Mouse (Mus musculus): ENCODE data around the gene Smim5. TPM values are rescaled to one million over a fixed set of nuclear protein-coding genes. Genes with fewer than 3 reads are reported as not detected.

Smim5 gene
- polyA plus RNA-seq, 1 experiment, result not detected

DNA sequence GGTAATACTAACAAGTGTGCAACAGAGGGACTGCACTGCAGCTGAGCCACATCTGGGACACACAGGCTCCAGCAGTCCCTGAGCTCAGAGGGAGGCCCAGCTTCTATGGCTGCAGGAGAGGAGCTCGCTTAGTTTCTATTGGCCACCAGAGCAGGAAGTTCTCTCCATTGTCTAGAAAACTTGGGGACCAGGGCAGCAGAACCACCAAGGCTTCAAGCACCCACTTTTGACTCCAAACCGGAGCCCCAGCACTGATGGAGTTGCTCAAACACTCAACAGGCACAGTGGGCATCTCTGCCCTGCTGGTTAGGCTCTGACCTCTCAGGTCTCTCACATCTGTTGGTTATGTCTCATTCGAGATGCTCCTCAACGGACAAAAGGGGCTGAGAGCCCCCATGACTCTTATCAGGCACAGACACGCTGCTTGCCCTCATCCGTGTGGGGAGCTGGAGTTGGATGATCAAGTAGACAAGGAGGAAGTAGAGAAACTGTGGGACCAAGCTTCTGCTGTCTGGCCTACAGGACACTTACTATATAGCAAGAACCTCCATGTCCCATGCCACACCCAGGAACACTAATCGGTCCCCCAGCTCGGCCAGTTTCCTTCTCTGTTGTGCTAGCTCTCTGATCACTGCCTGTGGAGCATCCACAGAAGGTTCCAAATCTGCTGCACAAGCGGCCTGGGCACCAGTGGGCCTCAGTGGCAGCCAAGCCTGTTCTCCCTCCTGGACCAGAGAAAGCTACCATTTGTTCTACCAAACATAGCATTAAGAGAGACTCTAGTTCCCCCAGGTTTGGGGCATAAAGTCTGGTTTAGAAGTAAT lies 1.8 kb downstream of the Smim5 start:
- no peak overlapping the region for H3K27ac ChIP-seq (ENCODE audit: insufficient read depth, low read depth, low read length)
- no peak overlapping the region for H3K4me3 ChIP-seq (ENCODE audit: insufficient read depth, low read depth, low read length)
- TF ChIP-seq CTCF (IDR thresholded peaks at IDR 0.05; ENCODE audit: insufficient read depth, low read depth, low read length) (no peak), POLR2A (IDR thresholded peaks at IDR 0.05; ENCODE audit: insufficient read depth, low read depth, low read length) (no peak)
- WGBS, result 91% methylated on average over 9 of the region's 9 CpGs
- H3K4me1 ChIP-seq (ENCODE audit: control insufficient read depth, insufficient read depth, low read length), result peaks cover 15% of the 10 kb centered on the region

DNA sequence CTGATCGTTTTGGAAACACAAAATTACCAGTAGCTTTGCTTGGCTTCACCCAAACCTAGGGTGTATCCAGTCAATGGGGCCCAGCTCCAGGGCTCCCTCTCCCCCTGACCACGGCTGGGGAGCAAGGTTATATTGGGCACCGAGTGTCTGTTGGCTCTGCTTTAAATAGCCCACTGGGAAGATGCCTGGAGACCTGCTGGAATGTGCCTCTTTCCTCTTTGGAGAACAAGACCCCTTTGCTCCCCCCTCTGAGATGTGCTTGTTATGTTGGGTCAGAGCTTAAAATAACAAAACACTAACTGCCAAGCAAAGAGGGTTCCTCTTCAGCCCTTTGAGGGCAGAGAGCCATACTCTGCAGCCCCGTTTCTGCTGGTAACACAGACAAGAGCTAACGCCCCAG lies 2.4 kb downstream of the Smim5 start:
- TF ChIP-seq POLR2A (IDR thresholded peaks at IDR 0.05; ENCODE audit: insufficient read depth, low read depth, low read length) (no peak), CTCF (IDR thresholded peaks at IDR 0.05; ENCODE audit: insufficient read depth, low read depth, low read length) (no peak)
- Histone ChIP-seq H3K27ac (ENCODE audit: insufficient read depth, low read depth, low read length) (no peak overlapping the region), H3K4me3 (ENCODE audit: insufficient read depth, low read depth, low read length) (no peak overlapping the region), H3K4me1 (ENCODE audit: control insufficient read depth, insufficient read depth, low read length) (peaks cover 15% of the 10 kb centered on the region)
- 68% methylated on average over 5 of the region's 5 CpGs for WGBS

DNA sequence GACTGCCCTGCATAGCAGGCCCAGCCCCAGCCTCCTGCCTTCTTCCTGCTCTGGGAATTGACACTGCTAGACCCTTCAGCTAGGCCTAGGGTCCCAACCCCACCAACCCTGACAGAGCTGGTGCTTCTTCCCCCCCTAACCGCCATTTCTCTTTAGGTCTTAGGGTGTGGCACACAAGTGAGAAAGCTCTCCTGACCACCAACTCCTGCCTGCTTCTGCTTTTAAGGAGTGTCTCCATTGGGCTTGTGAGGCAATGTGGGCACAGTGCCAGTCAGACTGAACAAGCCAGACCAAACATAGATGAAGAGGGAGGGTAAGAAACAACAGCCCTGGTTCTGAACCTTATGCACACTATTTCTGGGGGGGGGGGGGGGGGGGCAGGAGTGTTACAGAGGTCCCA lies 3.1 kb downstream of the Smim5 start:
- no peak overlapping the region for H3K4me3 ChIP-seq (ENCODE audit: insufficient read depth, low read depth, low read length)
- no peak overlapping the region for H3K27ac ChIP-seq (ENCODE audit: insufficient read depth, low read depth, low read length)
- WGBS, result 95% methylated on average over 1 of the region's 1 CpGs
- TF ChIP-seq POLR2A (IDR thresholded peaks at IDR 0.05; ENCODE audit: insufficient read depth, low read depth, low read length) (no peak), CTCF (IDR thresholded peaks at IDR 0.05; ENCODE audit: insufficient read depth, low read depth, low read length) (no peak)
- H3K4me1 ChIP-seq (ENCODE audit: control insufficient read depth, insufficient read depth, low read length), result peaks cover 15% of the 10 kb centered on the region

DNA sequence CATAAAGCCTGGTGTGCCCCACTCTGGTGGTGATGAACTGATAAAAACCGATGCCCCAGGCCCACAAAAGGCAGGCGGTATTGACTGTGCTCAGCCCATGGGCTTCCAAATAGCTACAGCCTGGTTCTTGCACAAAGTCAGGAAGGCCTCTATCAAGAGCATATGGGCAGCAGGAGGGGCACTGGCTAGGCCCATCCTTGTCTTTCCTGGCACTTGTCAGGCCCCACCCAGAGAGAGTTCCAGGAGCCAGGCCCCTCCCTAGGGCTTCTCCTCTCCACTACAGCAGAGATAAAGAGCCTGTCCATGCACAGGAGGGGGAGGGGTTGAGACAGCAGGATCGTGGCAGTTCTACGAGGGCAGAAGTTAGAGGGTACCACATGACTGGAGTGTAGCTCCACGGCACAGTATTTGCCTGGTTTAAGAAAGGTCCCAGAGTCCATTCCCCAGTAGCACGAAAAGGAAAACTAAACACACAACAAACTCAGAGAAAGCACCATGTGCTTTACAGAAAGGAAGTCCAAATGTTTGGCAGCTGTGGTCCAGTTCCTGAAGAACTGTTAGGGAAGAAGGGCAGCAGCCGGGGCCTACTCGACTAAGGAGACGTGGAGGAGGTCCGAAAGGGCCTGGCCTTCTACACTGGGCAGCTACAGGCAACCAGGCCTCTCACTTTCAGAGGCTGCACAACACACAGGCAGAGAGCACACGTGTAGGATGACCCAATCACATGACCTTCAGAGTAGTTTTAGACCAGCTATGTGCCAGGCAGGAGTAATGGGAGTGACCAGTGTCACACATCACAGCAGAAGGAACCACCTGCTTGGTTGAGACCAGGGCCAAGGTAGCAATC lies 3.8 kb downstream of the Smim5 start:
- no peak overlapping the region for H3K27ac ChIP-seq (ENCODE audit: insufficient read depth, low read depth, low read length)
- no peak overlapping the region for H3K4me3 ChIP-seq (ENCODE audit: insufficient read depth, low read depth, low read length)
- 83% methylated on average over 11 of the region's 11 CpGs for WGBS
- peaks cover 11% of the 10 kb centered on the region for H3K4me1 ChIP-seq (ENCODE audit: control insufficient read depth, insufficient read depth, low read length)
- TF ChIP-seq POLR2A (IDR thresholded peaks at IDR 0.05; ENCODE audit: insufficient read depth, low read depth, low read length) (no peak), CTCF (IDR thresholded peaks at IDR 0.05; ENCODE audit: insufficient read depth, low read depth, low read length) (no peak)

DNA sequence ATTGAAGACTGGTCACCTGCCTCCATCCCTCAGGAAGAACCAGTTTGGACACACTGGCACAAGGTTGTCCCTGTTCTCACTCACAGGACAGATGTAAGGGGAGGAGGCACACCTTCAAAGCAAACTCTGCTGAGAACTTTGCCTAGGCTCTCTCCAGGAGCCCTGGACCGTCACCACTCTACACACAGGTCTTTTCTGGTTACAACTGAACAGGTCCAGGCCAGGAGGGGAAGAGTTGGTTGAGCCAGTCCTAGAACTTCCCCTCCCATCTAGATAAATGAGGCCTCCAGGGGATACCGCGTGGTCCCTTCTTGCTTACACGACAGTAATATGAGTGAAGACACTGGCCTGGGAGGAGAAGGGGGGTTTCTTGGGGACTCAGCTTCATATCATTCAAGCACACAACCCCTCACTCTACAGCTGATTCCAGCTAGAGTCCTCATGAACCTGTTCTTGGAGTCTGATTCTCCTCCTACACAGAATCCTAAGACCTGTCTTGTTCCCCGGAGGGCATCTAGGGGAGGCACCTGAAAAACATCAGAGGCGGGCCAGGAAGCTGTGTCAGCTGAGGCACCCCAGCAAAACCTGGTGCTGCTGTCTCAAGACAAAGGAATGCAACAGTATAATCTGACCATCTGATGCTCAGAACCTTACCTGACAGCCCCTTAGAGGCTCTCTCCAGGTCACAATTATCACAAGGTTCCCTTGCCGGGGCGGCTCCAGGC lies 4.6 kb downstream of the Smim5 start:
- TF ChIP-seq POLR2A (IDR thresholded peaks at IDR 0.05; ENCODE audit: insufficient read depth, low read depth, low read length), result no peak
- no peak for TF ChIP-seq CTCF (IDR thresholded peaks at IDR 0.05; ENCODE audit: insufficient read depth, low read depth, low read length)
- H3K27ac ChIP-seq (ENCODE audit: insufficient read depth, low read depth, low read length), result no peak overlapping the region
- WGBS, result 84% methylated on average over 8 of the region's 8 CpGs
- H3K4me3 ChIP-seq (ENCODE audit: insufficient read depth, low read depth, low read length), result no peak overlapping the region
- peaks cover 11% of the 10 kb centered on the region for H3K4me1 ChIP-seq (ENCODE audit: control insufficient read depth, insufficient read depth, low read length)

DNA sequence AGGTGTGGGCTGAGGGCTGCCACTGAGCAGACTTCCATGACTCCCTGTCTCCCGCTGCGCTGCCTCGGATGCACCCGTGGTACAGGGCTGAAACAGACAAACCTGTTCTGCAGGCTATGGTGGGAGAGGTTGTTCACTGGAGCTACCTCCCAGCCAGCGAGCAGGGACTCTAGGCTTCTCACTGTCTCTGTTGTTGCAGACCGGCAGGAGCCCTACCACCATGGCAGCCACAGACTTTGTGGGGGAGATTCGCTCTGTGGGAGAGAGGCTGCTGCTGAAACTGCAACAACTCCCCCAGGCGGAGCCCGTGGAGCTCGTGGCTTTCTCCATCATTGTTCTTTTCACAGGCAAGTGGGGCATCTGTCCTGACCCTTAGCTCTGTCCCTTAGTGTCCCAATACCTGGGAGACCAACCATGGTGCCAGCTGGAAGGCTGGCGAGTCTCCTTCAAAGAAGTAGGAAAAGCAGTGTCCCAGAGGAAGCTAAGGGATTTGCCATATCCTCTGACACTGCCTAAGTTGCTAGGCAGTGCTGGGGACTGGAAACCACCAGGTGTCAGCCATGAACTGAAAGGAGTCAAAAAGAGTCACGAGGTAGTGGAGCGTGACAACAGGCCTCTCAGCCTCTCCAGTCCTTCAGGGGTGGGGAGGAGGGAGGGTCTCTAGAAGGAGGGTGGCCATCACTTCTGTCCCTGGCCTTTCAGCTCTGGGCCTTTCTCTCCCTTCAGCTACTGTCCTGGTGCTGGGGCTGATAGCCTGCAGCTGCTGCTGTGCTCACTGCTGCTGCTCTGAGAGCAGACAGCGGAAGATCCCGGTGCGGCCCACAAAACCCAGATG lies 5.4 kb downstream of the Smim5 start:
- peaks cover 4% of the 10 kb centered on the region for H3K4me1 ChIP-seq (ENCODE audit: control insufficient read depth, insufficient read depth, low read length)
- no peak overlapping the region for H3K27ac ChIP-seq (ENCODE audit: insufficient read depth, low read depth, low read length)
- H3K4me3 ChIP-seq (ENCODE audit: insufficient read depth, low read depth, low read length), result no peak overlapping the region
- WGBS, result 68% methylated on average over 16 of the region's 16 CpGs
- no peak for TF ChIP-seq POLR2A (IDR thresholded peaks at IDR 0.05; ENCODE audit: insufficient read depth, low read depth, low read length)
- TF ChIP-seq CTCF (IDR thresholded peaks at IDR 0.05; ENCODE audit: insufficient read depth, low read depth, low read length), result no peak

DNA sequence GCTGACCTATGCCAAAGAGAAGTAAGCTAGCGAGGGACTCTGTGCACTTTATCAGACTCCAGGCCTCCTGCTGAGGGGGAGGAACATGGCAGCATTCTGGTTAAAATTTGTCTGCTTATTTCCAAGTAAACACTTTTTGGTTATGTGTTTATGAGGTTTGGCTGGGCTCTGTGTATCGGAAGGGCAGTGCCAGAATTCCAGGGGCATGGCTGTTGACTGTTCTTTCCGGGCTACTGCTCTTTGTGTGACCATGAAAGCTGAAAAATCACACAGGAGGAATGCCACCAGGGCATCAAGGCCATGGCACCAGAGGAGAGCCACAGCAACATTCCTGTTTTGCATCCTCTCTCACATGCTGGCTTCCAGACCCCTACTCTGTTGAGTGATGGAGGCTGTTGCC lies 6.3 kb downstream of the Smim5 start:
- H3K4me3 ChIP-seq (ENCODE audit: insufficient read depth, low read depth, low read length), result no peak overlapping the region
- 79% methylated on average over 3 of the region's 3 CpGs for WGBS
- no peak for TF ChIP-seq POLR2A (IDR thresholded peaks at IDR 0.05; ENCODE audit: insufficient read depth, low read depth, low read length)
- no peak for TF ChIP-seq CTCF (IDR thresholded peaks at IDR 0.05; ENCODE audit: insufficient read depth, low read depth, low read length)
- no peak overlapping the region for H3K27ac ChIP-seq (ENCODE audit: insufficient read depth, low read depth, low read length)
- peaks cover 3% of the 10 kb centered on the region; the same call in 1 of the 2 replicates for H3K4me1 ChIP-seq (ENCODE audit: control insufficient read depth, insufficient read depth, low read length)

DNA sequence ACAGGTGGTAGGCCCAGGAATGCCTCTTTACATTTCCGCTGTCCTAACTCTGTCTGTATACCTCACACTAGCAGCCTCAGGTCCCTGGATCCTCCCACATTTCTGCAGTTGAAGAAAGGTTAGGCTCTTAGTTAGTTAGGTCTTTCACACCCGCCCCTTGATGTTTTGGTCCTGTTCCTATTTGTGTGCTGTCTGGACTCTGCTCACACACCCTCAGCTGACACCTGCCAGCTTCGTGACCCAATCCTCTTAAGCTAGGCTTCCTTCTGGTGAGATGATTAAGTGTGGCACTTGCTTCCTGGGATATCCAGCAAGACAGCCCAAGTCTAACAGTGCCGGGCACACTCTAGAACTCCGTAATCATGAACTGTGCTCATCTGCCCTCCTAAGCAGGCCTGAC lies 6.8 kb downstream of the Smim5 start:
- H3K4me1 ChIP-seq (ENCODE audit: control insufficient read depth, insufficient read depth, low read length), result peaks cover 3% of the 10 kb centered on the region; the same call in 1 of the 2 replicates
- H3K27ac ChIP-seq (ENCODE audit: insufficient read depth, low read depth, low read length), result no peak overlapping the region
- no peak overlapping the region for H3K4me3 ChIP-seq (ENCODE audit: insufficient read depth, low read depth, low read length)
- WGBS, result 94% methylated on average over 5 of the region's 5 CpGs
- TF ChIP-seq CTCF (IDR thresholded peaks at IDR 0.05; ENCODE audit: insufficient read depth, low read depth, low read length) (no peak), POLR2A (IDR thresholded peaks at IDR 0.05; ENCODE audit: insufficient read depth, low read depth, low read length) (no peak)

Measured in olfactory bulb, adult 2 months (tissue).